Mouse (Mus musculus) embryonic facial prominence, embryonic 14.5 days (tissue): ENCODE results near the gene Rrp15. TPM values are rescaled to one million over a fixed set of nuclear protein-coding genes. Genes with fewer than 3 reads are reported as not detected.

Experiments used
- ATAC-seq: fragments of 200-750 bp; cut with Nextera tagmentation; 2 replicates; pipeline ENCODE4 v1.8.0; 2017; ENCODE audit warnings: low read depth, moderate number of reproducible peaks, moderate TSS enrichment
- DNase-seq: peaks from one replicate; pipeline ENCODE4 v3.0.0-alpha.2; 2015; ENCODE audit warnings: low spot score
- H3K27ac ChIP-seq: fragments of 300-500 bp; sonication (generic); replicated peaks from 2 replicates; pipeline ENCODE4 v1.5.1; 2014; ENCODE audit warnings: low read depth, mild to moderate bottlenecking, low read length, moderate library complexity
- H3K27me3 ChIP-seq: fragments of 300-500 bp; sonication (generic); replicated peaks from 2 replicates; pipeline ENCODE4 v1.6.1; 2014; ENCODE audit warnings: low read length; ENCODE audit not compliant: control insufficient read depth, insufficient read depth
- H3K36me3 ChIP-seq: fragments of 300-500 bp; sonication (generic); 2 replicates; pipeline ENCODE4 v1.6.1; 2014; ENCODE audit warnings: low read length, mixed read lengths; ENCODE audit not compliant: control insufficient read depth, insufficient read depth
- H3K4me1 ChIP-seq: fragments of 300-500 bp; sonication (generic); 2 replicates; pipeline ENCODE4 v1.6.1; 2014; ENCODE audit warnings: antibody characterized with exemption, low read length; ENCODE audit not compliant: control insufficient read depth, insufficient read depth
- H3K4me2 ChIP-seq: fragments of 300-500 bp; sonication (generic); 2 replicates; pipeline ENCODE4 v1.6.1; 2014; ENCODE audit warnings: low read depth, mild to moderate bottlenecking, low read length, moderate library complexity, mixed read lengths
- H3K4me3 ChIP-seq: fragments of 300-500 bp; sonication (generic); 2 replicates; pipeline ENCODE4 v1.5.1; 2014; ENCODE audit warnings: low read depth, mild to moderate bottlenecking, low read length
- H3K9ac ChIP-seq: fragments of 300-500 bp; sonication (generic); 2 replicates; pipeline ENCODE4 v1.6.1; 2014; ENCODE audit warnings: low read depth, mild to moderate bottlenecking, low read length, moderate library complexity, mixed read lengths
- H3K9me3 ChIP-seq: fragments of 300-500 bp; sonication (generic); 2 replicates; pipeline ENCODE4 v1.6.1; 2016; ENCODE audit warnings: low read length; ENCODE audit not compliant: control insufficient read depth
- WGBS: fragments of 180-500 bp; shearing (Covaris S2); extraction: QIAGEN DNeasy Blood & Tissue Kit; methylation state at CpG from one replicate; pipeline ENCODE4 v1.1.7; 2014; 5-methylcytosine and 5-hydroxymethylcytosine counted together
- polyA plus RNA-seq: library from polyadenylated mRNA; unstranded; fragments of >200 nt; fragmentation: Nextera tagmentation; extraction: Ambion mirVana; gene quantifications from 2 replicates; pipeline ENCODE4 v1.2.1, GENCODE M21; 2014

Gene Rrp15
- polyA plus RNA-seq: 59.7 and 61.5 TPM in 2 replicates

GRCm38 (mm10) chr1:186748724-186749653, at the start of gene Rrp15:
TSS of gene Rrp15 (minus strand) at chr1:186749358.
- Histone ChIP-seq H3K4me1 (peaks cover 12% of the 10 kb centered on the region), H3K27ac (peak within 1 kb of the TSS; percentile 80), H3K9ac (peak within 1 kb of the TSS; percentile 78), H3K36me3 (no peaks in the 10 kb centered on the region), H3K4me2 (peak within 1 kb of the TSS; percentile 69), H3K9me3 (no peaks in the 10 kb centered on the region), H3K27me3 (no peaks in the 10 kb centered on the region), H3K4me3 (peak within 1 kb of the TSS; percentile 64)
- DNase-seq: peak; percentile 91
- ATAC-seq: peak; percentile 96
- under 1% methylated on average over 46 of the region's 46 CpGs for WGBS

GRCm38 (mm10) chr1:186797991-186798390, 48.8 kb upstream of the Rrp15 start:
- Histone ChIP-seq H3K4me3 (no peak overlapping the region), H3K27ac (no peak overlapping the region), H3K9ac (no peak overlapping the region), H3K36me3 (no peaks in the 10 kb centered on the region), H3K9me3 (no peaks in the 10 kb centered on the region), H3K4me1 (no peaks in the 10 kb centered on the region), H3K27me3 (no peaks in the 10 kb centered on the region), H3K4me2 (no peak overlapping the region)
- no peak for DNase-seq
- 51% methylated on average over 6 of the region's 6 CpGs for WGBS
- ATAC-seq: no peak

- no peak overlapping the region for H3K4me2 ChIP-seq
- no peak overlapping the region for H3K27ac ChIP-seq
- H3K36me3 ChIP-seq: no peaks in the 10 kb centered on the region
- DNase-seq (no peak), ATAC-seq (no peak)
- H3K9ac ChIP-seq: no peak overlapping the region
- H3K4me1 ChIP-seq: no peaks in the 10 kb centered on the region
- 76% methylated on average over 4 of the region's 4 CpGs for WGBS
- no peak overlapping the region for H3K4me3 ChIP-seq
- H3K27me3 ChIP-seq: no peaks in the 10 kb centered on the region
- H3K9me3 ChIP-seq: no peaks in the 10 kb centered on the region
Observed at GRCm38 (mm10) chr1:186785359-186785758, 36.2 kb upstream of the Rrp15 start.

- peaks cover 3% of the 10 kb centered on the region for H3K4me1 ChIP-seq
- ATAC-seq: no peak
- no peaks in the 10 kb centered on the region for H3K27me3 ChIP-seq
- H3K4me3 ChIP-seq: no peak overlapping the region
- no peak for DNase-seq
- H3K9ac ChIP-seq: no peak overlapping the region
- 65% methylated on average over 2 of the region's 2 CpGs for WGBS
- no peaks in the 10 kb centered on the region for H3K9me3 ChIP-seq
- H3K36me3 ChIP-seq: no peaks in the 10 kb centered on the region
- H3K4me2 ChIP-seq: no peak overlapping the region
- no peak overlapping the region for H3K27ac ChIP-seq
Observed at GRCm38 (mm10) chr1:186780826-186781225, 31.7 kb upstream of the Rrp15 start.

- H3K9ac ChIP-seq: no peak overlapping the region
- no peaks in the 10 kb centered on the region for H3K4me1 ChIP-seq
- no peaks in the 10 kb centered on the region for H3K27me3 ChIP-seq
- H3K4me2 ChIP-seq: no peak overlapping the region
- no peak for ATAC-seq
- no peak overlapping the region for H3K27ac ChIP-seq
- no peaks in the 10 kb centered on the region for H3K36me3 ChIP-seq
- no peak overlapping the region for H3K4me3 ChIP-seq
- WGBS: 58% methylated on average over 3 of the region's 3 CpGs
- H3K9me3 ChIP-seq: no peaks in the 10 kb centered on the region
- DNase-seq: no peak
Observed at GRCm38 (mm10) chr1:186773124-186773523, 24.0 kb upstream of the Rrp15 start.

GRCm38 (mm10) chr1:186772547-186773077, 23.5 kb upstream of the Rrp15 start:
- DNase-seq (peak; percentile 34), ATAC-seq (0 out of 2 replicates have a peak, but pooled peaks have one; percentile 37)
- Histone ChIP-seq H3K9ac (no peak overlapping the region), H3K27me3 (no peaks in the 10 kb centered on the region), H3K9me3 (no peaks in the 10 kb centered on the region), H3K4me3 (no peak overlapping the region), H3K4me2 (no peak overlapping the region), H3K27ac (no peak overlapping the region), H3K4me1 (no peaks in the 10 kb centered on the region), H3K36me3 (no peaks in the 10 kb centered on the region)
- 59% methylated on average over 8 of the region's 8 CpGs for WGBS

GRCm38 (mm10) chr1:186772005-186772404, 22.8 kb upstream of the Rrp15 start:
- H3K27ac ChIP-seq: no peak overlapping the region
- H3K4me3 ChIP-seq: no peak overlapping the region
- H3K4me1 ChIP-seq: no peaks in the 10 kb centered on the region
- H3K9ac ChIP-seq: no peak overlapping the region
- no peaks in the 10 kb centered on the region for H3K9me3 ChIP-seq
- H3K27me3 ChIP-seq: no peaks in the 10 kb centered on the region
- DNase-seq: peak; percentile 17
- no peaks in the 10 kb centered on the region for H3K36me3 ChIP-seq
- no peak for ATAC-seq
- 48% methylated on average over 6 of the region's 6 CpGs for WGBS
- H3K4me2 ChIP-seq: no peak overlapping the region

- WGBS: 73% methylated on average over 5 of the region's 5 CpGs
- no peaks in the 10 kb centered on the region for H3K4me1 ChIP-seq
- no peaks in the 10 kb centered on the region for H3K36me3 ChIP-seq
- no peak overlapping the region for H3K4me2 ChIP-seq
- no peak overlapping the region for H3K27ac ChIP-seq
- no peak for DNase-seq
- no peaks in the 10 kb centered on the region for H3K27me3 ChIP-seq
- no peak overlapping the region for H3K4me3 ChIP-seq
- no peak overlapping the region for H3K9ac ChIP-seq
- H3K9me3 ChIP-seq: no peaks in the 10 kb centered on the region
- no peak for ATAC-seq
Observed at GRCm38 (mm10) chr1:186770659-186771058, 21.5 kb upstream of the Rrp15 start.
